Mouse (Mus musculus) stomach, postnatal 0 days (tissue): ENCODE measurements around the gene Tmem213.

ENCODE experiments used
- CTCF ChIP-seq: IDR thresholded peaks from 2 replicates; pipeline ENCODE4 v1.5.1; 2016; ENCODE audit warnings: antibody characterized with exemption, low read depth, mild to moderate bottlenecking, moderate library complexity
- EP300 ChIP-seq: optimal IDR thresholded peaks from 2 replicates; pipeline ENCODE3; 2016; ENCODE audit warnings: antibody characterized with exemption

DNA sequence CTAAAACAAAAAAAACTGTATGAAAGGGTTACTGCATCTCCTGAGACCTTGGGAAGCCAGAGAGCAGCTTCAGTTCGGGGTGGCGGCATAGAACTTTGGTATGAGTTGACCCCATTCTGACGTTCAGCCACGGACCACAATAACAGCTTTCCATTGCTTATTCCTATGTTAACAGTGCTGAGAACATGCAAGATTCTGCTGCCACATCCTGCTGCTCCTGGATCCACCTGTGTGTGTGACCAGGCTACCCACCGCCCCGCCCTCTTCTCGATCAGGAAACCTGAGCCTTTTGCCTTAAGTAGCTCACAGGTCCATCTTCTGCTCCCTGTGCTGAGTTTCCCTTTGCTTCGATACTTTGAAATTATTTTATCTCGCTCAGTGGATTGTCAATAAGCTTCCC lies 3.1 kb upstream of the Tmem213 start:
- TF ChIP-seq CTCF (no peak), EP300 (no peak)
